Mouse (Mus musculus) retina, postnatal 1 day (tissue): ENCODE data around the gene Ppip5k2.

Experiments used
- DNase-seq: peaks from one replicate; pipeline ENCODE4 v3.0.0-alpha.2; 2012

The Ppip5k2 gene

GRCm38 (mm10) chr1:97659405-97659804 lies 110.8 kb downstream of the Ppip5k2 start:
- DNase-seq, result peak; percentile 15

GRCm38 (mm10) chr1:97657786-97658185 lies 112.4 kb downstream of the Ppip5k2 start:
- no peak for DNase-seq

- no peak for DNase-seq
These were observed 113.0 kb downstream of the Ppip5k2 start for GRCm38 (mm10) chr1:97657201-97657600.
